Comparison of ENCODE assay signal across 9 mouse cellular contexts in the genomic region with DNA sequence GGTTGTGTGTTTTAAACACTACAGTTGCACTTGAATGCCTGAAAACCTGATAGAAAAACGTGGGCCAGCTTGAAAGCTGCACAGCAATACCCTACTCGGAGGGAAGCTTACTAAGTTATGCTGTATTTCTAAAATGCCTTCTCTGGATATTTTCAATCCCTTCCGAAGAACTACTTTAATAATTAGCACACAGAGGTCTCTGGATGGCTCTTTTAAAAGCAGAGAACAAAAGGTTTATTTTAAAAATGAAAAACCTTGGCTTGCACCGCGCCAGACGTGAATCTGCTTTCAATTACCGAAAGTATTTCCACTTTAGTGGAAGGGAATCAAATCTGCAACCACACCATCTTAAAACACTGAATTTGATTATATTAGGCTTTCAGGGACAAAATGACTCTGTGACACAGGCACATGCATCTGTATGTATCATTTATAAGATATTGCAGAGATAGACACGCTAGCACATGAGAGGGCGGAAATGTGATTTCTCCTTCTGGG.
DNase-seq lines count a peak whose midpoint lies in the region; ATAC-seq lines count a peak whose summit lies in the region.
"Had no signal": no experiment of that assay in that cellular context is flagged by ENCODE, and none has a peak within 500 bp of the region (broad histone marks: within the 10 kb centered on the region; RNA-seq: fewer than 3 reads in every experiment).

No protein-coding gene starts in this region.

- no peaks in the 10 kb centered on the region; the same call in 1 of the 2 replicates for H3K4me1 ChIP-seq in heart, embryonic 10.5 days
- H3K4me1 ChIP-seq in hindbrain, embryonic 14.5 days (replicated peaks; ENCODE audit: control insufficient read depth, insufficient read depth, low read length), result peaks cover 18% of the 10 kb centered on the region
- peaks cover 32% of the 10 kb centered on the region for H3K4me1 ChIP-seq in midbrain, embryonic 13.5 days (replicated peaks)

- H3K4me3 ChIP-seq in heart, embryonic 10.5 days, result peak overlapping the region; percentile 86
- peak overlapping the region; percentile 79 for H3K4me3 ChIP-seq in hindbrain, embryonic 14.5 days (replicated peaks; ENCODE audit: low read length)
- peak overlapping the region; percentile 77 for H3K4me3 ChIP-seq in midbrain, embryonic 13.5 days (replicated peaks)

- H3K27me3 ChIP-seq in heart, embryonic 10.5 days (ENCODE audit: insufficient read depth, poor library complexity, severe bottlenecking), result no peaks in the 10 kb centered on the region
- H3K27me3 ChIP-seq in hindbrain, embryonic 14.5 days (ENCODE audit: control insufficient read depth, insufficient read depth, low read length), result no peaks in the 10 kb centered on the region
- H3K27me3 ChIP-seq in midbrain, embryonic 13.5 days, result no peaks in the 10 kb centered on the region

- DNase-seq in heart, embryonic 10.5 days (ENCODE audit: low spot score), result no peak
- no peak for DNase-seq in heart, postnatal 25 days (ENCODE audit: low spot score)
- DNase-seq in embryo, embryonic 11 days, result peak; percentile 70
- peak; percentile 58 for DNase-seq in hindbrain, embryonic 14.5 days (ENCODE audit: low spot score)
- DNase-seq in left cerebral cortex, adult 8-10 months (ENCODE audit: low spot score in 2 of 2), result no peak
- DNase-seq in spleen, postnatal 10 days (ENCODE audit: low spot score in 2 of 2), result no peak
- no peak for DNase-seq in thymus, postnatal 36 days

- WGBS in heart, embryonic 10.5 days, result 3% methylated on average over 9 of the region's 9 CpGs
- under 1% methylated on average over 9 of the region's 9 CpGs for WGBS in hindbrain, embryonic 14.5 days
- under 1% methylated on average over 9 of the region's 9 CpGs for WGBS in midbrain, embryonic 13.5 days

- H3K9me3 ChIP-seq in heart, embryonic 10.5 days, result no peaks in the 10 kb centered on the region
- H3K9me3 ChIP-seq in hindbrain, embryonic 14.5 days (ENCODE audit: control insufficient read depth, low read length), result no peaks in the 10 kb centered on the region
- H3K9me3 ChIP-seq in midbrain, embryonic 13.5 days, result no peaks in the 10 kb centered on the region

- peak overlapping the region; percentile 89 for H3K4me2 ChIP-seq in hindbrain, embryonic 14.5 days (replicated peaks)
- peak overlapping the region; percentile 91 for H3K4me2 ChIP-seq in midbrain, embryonic 13.5 days (replicated peaks)

- intact Hi-C loops in heart, postnatal 25 days (cut with DNase I), result no loop called here

- H3K27ac ChIP-seq in heart, embryonic 10.5 days, result peak overlapping the region; percentile 92
- H3K27ac ChIP-seq in hindbrain, embryonic 14.5 days, result peak overlapping the region; percentile 95
- peak overlapping the region; percentile 44; the same call in 1 of the 2 replicates for H3K27ac ChIP-seq in midbrain, embryonic 13.5 days
- H3K27ac ChIP-seq: macrophage had no signal

- H3K36me3 ChIP-seq in heart, embryonic 10.5 days, result no peaks in the 10 kb centered on the region
- H3K36me3 ChIP-seq in hindbrain, embryonic 14.5 days (replicated peaks; ENCODE audit: control insufficient read depth, insufficient read depth), result no peaks in the 10 kb centered on the region
- no peaks in the 10 kb centered on the region for H3K36me3 ChIP-seq in midbrain, embryonic 13.5 days

- no peak for ATAC-seq in hindbrain, embryonic 14.5 days (ENCODE audit: low FRiP score)
- no peak for ATAC-seq in midbrain, embryonic 13.5 days

- peak overlapping the region; percentile 84 for H3K9ac ChIP-seq in hindbrain, embryonic 14.5 days
- H3K9ac ChIP-seq in midbrain, embryonic 13.5 days (replicated peaks), result peak overlapping the region; percentile 82

Comparison
In these comparisons a context has a peak if more than half of its experiments do, and no peak if none do; other contexts are left out.
1. DNase-seq: peak in embryo, embryonic 11 days (single experiment) and hindbrain, embryonic 14.5 days (single experiment); none in heart, embryonic 10.5 days (single experiment), heart, postnatal 25 days (single experiment), left cerebral cortex, adult 8-10 months (0 of 2), spleen, postnatal 10 days (0 of 2) and thymus, postnatal 36 days (0 of 2).
2. H3K27ac ChIP-seq: peak in every context shown above with its lines; median percentile 95 in hindbrain, embryonic 14.5 days; 92 in heart, embryonic 10.5 days; 44 in midbrain, embryonic 13.5 days.
3. Peak in every context shown above with its lines, with median percentiles within 50 percentile points of each other: H3K4me3 ChIP-seq.